Mouse (Mus musculus) adipocyte (in vitro differentiated cells): ENCODE measurements around the gene Cs.

Experiments used
- DNase-seq: peaks from one replicate; pipeline ENCODE4 v3.0.0-alpha.2; 2016; ENCODE audit warnings: low spot score

Gene Cs

GRCm38 (mm10) chr10:128335582-128335981, 2.0 kb upstream of the Cs start:
- peak; percentile 81 for DNase-seq

DNA sequence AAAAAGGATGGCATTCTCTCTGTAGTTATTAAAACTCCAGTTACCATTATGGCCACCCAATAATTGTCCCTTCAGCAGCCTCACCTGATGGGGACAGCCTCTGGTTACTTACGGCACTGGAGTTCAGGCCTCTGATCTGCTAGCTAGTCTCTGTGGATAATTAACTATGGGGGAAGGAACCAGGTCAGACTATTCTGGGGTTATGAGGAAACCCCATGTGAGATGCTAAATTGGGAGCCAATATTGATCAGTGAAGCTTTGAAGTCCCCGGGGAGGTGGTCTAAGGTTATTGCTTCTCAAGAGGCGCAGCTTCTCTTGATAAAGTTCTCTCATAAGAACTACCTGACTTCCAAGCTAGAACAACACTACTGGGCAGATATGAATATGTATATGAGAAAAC, 1.3 kb upstream of the Cs start:
- DNase-seq: no peak

GRCm38 (mm10) chr10:128336597-128336996, 937 bp upstream of the Cs start:
- no peak for DNase-seq

- peak; percentile 45 for DNase-seq
Measured at GRCm38 (mm10) chr10:128338415-128338814, 881 bp downstream of the Cs start.

DNA sequence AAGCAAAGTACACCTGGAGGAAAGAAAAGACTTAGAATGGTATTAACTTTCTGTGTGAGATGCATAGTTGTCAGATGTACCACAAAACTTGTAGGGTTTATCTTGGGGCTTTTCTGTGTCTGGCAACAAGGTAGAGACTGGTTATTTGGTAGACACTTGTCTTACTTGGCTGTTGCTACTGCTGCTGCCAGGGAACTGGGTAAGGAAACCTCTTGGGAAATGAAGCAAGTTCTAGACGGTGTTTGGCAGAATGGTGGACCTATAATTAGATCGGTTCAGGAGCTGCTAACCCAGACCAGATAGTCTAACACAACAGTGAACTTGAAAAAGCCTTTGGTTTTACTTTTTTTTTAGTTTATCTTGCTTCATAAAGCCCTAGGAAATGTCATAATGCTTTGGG, 1.4 kb downstream of the Cs start:
- peak; percentile 89 for DNase-seq

- DNase-seq: no peak
Measured at GRCm38 (mm10) chr10:128340257-128340656, 2.7 kb downstream of the Cs start.

DNA sequence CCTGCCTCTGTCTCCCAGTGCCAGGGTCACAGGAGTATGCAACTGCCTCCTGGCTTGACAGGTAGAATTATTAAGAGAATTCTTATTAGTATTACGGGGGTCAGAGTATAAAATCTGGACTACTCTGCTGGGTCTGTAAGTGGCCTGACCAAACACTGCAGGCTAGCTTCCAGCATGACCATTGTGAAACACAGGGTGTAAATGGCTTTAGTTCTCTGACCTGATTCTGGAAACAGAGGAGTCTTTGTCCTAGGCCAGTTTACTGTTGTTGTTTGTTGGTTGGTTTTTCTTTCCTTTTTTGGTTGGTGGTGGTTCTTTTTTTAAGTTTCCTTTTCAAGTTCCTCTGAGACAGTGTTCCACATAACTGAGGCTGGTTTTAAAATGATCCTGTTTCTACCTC, 5.9 kb downstream of the Cs start:
- peak; percentile 82 for DNase-seq

GRCm38 (mm10) chr10:128344568-128345275, 7.2 kb downstream of the Cs start:
- DNase-seq: peak; percentile 85

- no peak for DNase-seq
Measured at GRCm38 (mm10) chr10:128347541-128347940, 10.0 kb downstream of the Cs start.

GRCm38 (mm10) chr10:128358796-128359195, 21.3 kb downstream of the Cs start:
- peak; percentile 80 for DNase-seq

GRCm38 (mm10) chr10:128359226-128359625, 21.7 kb downstream of the Cs start:
- DNase-seq: no peak

GRCm38 (mm10) chr10:128361836-128362235, 24.3 kb downstream of the Cs start:
- no peak for DNase-seq

DNA sequence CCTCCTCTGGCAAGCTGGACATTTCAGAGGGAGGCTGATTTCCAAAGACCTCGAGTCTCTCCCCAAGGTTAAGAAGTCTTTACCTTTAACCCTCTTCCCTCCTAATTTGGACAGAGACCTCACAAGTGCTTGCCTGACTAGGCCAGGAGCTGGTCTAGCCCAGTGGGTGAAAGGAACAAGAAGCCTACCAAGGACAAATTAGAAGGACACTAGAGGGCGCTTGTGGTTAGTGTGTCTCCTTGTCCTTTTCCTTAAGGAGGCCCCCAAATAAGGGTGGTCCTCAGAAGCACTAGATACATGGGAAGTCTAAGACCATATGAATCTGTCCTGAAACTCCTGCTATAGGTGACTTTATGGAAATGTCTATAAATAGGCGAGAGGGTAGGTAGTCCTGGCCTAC, 25.0 kb downstream of the Cs start:
- peak; percentile 57 for DNase-seq

DNA sequence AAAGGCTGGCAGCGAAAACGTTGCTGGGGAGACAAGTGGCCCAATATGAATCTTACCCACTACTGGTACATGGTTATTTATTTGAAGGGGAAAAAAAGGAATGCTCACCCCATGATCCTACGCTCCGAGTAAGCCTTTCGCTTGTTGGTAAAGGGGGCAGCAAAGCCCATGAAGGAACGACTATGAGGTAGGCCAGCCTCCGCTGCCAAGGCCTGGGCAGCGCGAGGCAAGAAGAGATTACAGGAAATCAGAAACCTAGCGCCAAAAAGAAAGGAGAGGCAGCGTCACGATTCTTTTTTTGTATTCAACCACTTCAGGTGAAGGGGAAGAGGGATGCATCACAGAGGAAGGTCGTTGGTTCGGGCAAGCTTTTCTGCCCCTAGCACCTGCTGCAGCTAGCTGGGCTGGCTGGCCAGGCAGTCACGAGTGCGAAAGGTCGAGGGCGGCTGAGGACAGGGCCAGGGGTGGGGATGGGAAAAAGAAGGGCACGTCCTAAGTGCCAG, 30.4 kb downstream of the Cs start:
- DNase-seq: no peak

DNA sequence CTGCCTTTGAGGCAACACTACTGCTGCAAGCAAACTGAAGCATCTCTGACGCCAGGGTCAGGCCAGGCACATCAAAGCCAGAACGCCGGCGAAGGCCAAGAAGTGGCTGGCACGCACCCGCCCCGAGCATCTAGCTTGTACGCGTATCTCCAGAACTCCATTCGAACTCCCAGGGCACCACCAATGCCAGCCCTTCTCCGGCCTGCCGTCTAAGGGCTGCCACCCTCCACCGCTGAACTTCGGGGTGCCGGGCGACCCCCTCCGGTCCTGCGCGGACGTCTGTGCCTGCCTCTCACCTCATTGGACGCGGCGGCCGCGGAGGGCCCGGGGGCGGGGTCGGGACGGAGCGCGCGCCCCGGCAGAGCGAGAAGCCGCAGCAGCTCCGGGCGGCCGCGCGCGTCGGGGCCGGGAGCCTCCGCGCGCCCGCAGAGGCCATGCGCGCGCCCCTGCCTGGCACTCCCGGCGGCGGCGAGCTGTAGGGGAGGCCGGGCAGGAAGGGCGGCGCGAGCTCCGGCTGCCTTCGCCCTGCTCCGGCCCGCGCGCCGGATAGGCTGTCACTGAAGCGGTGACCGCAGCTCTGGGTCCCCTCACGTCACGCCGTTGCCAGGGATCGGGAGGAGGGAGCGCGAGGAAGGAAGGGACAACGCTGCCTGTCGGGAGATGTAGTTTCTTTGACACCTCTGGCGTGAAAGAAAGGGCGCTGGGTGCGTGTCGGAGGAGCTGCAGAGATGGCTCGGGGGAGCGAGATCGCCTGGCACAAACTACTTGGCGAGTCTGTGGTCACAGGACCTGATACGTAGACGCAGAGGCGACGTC, 31.1 kb downstream of the Cs start, which contains the start of gene Coq10a:
Coq10a (minus strand) TSS at position 596 of the 816 bp plus-strand sequence.
- DNase-seq: peak; percentile 86

DNA sequence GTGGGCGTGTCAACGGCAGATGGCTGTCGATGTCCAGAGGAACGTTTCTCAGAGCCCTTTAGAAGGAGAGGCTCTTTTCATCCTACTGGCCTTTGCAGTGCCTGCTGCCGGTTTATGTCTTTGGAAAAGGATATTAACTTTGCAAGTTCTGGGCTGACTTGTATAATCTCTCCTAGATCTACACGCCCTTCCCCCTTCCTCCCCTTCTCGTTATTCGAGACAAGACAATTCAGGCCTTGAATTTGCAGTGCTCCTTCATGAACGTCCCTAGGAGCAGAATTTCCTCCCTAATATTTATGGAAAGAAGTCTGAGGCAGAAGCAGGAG, 31.6 kb downstream of the Cs start:
- DNase-seq: no peak

GRCm38 (mm10) chr10:128369599-128369998, 32.1 kb downstream of the Cs start:
- DNase-seq: no peak

DNA sequence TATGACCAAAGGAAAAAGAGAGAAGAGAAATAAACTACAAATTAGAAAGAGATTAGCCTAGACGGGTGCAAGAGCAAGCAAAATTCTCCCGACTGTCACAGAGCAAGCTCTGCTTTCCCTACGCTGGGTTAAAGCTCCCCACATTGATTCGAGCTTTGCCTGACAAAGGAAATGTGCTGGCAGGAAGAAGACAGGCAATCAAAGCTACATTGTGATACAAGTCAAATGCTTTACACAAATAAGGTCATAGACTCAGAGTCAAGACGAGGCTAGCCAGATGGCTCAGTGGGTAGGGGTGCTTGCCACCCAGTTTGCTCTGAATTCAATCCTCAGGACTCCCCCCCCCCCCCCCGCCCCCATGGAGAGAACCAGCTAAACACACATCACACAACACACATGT, 32.5 kb downstream of the Cs start:
- no peak for DNase-seq

DNA sequence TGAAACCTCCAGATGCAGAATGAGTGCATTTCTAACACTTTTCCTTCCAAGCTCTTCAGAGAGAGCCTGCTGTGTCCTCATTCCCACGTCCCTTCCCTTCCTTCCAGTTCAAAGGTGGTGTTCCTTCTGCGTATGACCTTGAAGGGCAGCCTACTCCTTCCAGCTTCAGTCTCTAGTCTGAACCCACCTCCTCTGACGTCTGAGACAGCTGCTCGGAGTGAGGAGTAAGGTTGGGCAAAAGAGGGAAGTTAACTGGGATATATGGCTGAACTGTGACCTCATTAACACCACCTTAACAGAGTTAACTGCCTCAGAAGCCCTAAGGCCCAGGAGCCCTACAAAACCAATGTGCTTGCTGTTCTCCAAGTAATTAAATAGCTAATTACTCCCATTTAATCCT, 33.1 kb downstream of the Cs start:
- DNase-seq: no peak

GRCm38 (mm10) chr10:128372142-128372541, 34.6 kb downstream of the Cs start:
- no peak for DNase-seq

DNA sequence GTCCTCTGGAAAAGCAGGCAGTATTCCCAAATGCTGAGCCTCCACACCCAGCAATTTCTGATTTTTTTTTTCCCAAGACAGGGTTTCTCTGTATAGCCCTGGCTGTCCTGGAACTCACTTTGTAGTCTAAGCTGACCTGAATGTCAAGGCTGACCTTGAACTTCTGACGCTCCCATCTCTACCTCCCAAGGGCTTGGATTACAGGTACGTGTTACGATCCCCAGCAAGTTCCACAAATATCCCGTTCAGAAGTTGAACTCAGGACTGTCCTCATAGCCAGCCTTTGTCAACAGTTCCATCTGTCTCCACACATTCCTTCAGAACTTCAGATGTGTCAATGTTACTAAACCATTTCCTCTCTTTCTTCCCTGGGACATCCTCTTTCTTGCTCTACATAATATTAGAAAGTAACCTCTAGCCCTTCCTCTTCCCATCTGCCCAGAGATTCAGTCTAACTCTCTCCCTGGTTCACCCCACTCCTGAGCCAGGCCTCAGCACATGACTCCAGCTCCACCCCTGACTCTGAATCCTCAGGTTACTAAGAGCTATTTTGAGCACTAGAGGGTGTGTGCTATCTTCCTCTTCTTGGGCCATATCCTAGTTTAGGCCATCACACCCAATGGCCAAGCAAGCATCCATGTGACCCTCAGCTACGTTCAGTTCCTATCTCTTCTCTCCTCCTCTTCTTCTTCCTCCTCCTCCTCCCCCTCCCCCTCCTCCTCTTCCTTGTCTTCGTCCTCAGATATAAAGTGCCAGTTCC, 35.6 kb downstream of the Cs start:
- DNase-seq: peak; percentile 37

GRCm38 (mm10) chr10:128374393-128374792, 36.9 kb downstream of the Cs start:
- no peak for DNase-seq

DNA sequence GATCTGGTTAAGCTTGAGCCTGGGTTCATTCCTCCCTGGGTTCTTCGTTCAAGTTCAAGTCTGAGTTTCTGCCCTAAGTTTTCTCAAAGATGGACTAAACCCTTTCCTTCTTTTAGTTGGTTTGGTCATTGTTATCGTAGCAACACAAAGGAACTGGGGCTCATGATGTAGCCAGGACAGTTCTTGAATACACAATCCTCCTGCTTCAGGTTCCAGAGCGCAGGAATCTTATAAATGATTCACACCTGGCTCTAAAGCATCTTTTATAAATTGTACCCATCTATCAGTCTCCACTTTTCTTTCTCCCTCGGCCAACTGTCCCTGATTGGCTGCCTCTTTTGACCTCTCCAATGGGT, 38.5 kb downstream of the Cs start:
- DNase-seq: no peak
